Mouse (Mus musculus) lung, postnatal 10 days (tissue): ENCODE measurements around the gene Elp6.

Source experiments
- DNase-seq: peaks from one replicate; pipeline ENCODE4 v3.0.0; 2021

Gene Elp6

DNA sequence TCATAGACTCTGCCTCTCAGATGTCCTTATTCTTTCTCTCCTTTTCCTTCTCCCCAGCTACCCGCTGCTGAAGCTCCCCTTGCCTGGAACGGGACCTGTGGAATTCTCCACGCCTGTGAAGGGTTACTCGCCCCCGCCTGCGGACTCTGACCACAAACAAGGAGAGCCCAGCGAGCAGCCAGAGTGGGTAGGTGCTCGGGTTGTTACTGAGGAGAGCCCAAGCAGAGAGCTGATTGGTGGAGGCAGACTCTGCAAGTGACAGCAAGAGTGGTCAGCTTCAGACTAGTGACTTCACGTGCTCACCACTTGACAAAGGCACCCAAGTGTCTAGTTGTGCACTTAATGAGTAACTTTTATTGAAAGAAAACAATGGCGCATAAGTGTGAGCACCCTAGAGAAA is 57.4 kb downstream of the Elp6 start:
- DNase-seq, result no peak

DNA sequence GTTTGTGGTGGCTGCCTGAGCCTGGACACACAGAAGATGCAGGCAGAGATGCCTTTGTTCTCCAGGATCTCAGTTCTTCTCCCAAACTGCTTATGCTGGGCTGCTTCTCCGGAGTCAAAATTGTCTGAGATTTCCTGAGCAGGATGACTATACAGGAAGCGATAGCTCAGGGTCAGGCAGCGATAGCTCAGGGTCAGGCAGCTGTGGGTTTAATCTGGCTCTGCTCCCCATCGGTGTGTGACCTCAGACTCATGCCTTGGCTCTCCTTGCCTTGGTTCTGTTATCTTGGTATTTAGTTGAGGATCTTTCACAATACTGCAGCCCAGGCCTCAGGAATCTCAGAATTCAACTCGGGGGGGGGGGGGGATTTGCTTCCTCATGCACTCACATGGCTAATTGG is 61.8 kb downstream of the Elp6 start:
- no peak for DNase-seq

DNA sequence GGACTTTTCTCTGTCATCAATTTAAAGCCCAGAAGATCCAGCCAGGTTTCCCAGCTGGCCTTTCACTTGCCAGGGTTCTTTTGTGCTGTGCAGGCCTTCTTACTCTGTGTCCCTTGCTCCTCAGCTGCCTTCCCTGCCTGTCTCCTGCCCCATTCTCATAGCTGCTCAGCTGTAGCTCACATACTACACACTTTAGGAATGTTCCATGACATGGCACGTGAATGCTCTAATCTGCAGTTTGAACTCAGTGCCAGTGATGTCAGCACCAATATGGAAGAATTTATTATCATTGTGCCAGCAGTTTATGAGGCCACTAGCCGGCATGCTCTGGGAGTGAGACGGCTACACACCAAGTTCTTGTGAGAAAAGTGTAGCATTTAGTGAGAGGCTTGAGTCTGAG is 64.9 kb downstream of the Elp6 start:
- no peak for DNase-seq
